Mouse (Mus musculus) heart, postnatal 4 days (tissue): ENCODE measurements around the gene Gm49711. TPM values are rescaled to one million over a fixed set of nuclear protein-coding genes. Genes with fewer than 3 reads are reported as not detected.
A peak's percentile ranks its signal among the peaks of the same experiment; 100 is the strongest.
"Not testable (repeated sequence)": the region's sequence is repeated elsewhere in the genome, so short reads cannot be mapped to it uniquely, and the experiment has no call there.

Source experiments
- DNase-seq: peaks from one replicate; pipeline ENCODE4 v3.0.0; 2021
- total RNA-seq, 2 experiments: library from RNA; stranded (reverse); gene quantifications; 2 replicates each; pipeline ENCODE4 v1.2.3; 2021

Gene Gm49711
- total RNA-seq, 2 experiments from 2014 or later: not detected

- no peak for DNase-seq
Observed at GRCm38 (mm10) chr16:92183477-92183876, 125.4 kb downstream of the Gm49711 start.

DNA sequence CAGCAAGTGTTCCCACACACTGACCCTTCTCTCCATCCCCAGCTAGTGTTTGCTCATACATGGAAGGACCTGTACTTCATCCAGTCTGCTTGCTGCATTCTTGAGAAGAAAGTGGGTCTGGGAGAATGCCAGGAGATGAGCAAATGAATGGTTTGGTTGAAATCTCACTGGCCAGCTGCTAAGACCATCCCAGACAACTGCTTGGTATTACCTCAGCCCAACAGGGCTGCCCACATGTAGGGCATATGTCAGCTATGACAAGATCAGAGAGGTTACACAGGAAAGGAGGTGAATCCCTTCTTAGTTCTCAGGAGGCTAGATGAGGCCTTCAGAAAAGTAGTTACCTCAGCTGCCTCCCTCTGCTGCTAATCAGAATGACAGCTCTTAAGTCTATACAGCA is 132.5 kb downstream of the Gm49711 start:
- no peak for DNase-seq

- DNase-seq: no peak
Observed at GRCm38 (mm10) chr16:92195094-92195493, 137.0 kb downstream of the Gm49711 start.

DNA sequence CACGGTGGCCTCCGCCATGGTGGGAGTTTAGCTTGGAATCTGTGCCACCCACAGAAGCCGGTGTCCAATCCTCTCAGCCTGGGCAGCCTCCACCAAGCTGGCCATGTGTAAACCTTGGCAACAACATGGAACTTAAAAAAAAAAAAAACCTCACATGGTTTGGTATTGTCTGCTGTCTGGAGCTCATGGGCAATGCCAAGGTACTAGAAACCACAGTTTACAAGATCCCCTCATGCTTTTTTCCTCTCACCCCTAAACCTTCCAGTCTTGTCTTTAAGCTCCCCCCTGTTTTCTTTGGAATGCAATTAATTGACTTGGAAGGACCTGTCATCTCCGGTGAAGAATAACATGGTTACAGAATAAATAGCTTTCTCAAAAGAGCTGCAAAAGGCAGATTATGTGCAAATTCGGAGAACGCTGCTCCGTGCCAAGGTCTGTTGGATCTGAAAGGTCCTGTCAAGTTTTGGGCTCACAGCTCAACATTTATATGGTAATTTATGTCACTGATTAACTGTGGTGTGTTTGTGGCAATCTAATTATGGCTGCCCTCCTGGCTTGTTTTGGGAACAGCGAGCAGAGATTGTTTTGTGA is 138.7 kb downstream of the Gm49711 start:
- no peak for DNase-seq

DNA sequence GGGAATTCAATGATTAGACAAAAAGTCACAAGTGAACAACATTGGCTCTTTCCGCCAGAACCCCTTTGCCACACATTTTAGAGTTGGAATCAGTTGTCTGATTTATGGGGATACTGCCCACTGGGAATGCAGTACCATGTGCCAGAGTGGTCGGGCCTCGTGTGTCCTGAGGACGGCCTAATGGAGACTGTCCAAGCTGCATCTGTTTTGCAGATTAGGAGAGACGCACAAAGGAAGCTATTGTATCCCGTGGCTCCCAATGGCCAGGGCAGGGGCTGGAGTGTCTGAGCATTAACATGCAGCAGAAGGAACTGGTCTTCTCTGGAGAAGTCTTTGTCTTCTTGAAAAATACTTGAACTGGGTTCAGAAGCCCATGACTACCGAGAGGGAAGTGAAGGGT is 142.5 kb downstream of the Gm49711 start:
- DNase-seq: peak; percentile 45

- DNase-seq: no peak
Observed at GRCm38 (mm10) chr16:92203599-92203998, 145.5 kb downstream of the Gm49711 start.

DNA sequence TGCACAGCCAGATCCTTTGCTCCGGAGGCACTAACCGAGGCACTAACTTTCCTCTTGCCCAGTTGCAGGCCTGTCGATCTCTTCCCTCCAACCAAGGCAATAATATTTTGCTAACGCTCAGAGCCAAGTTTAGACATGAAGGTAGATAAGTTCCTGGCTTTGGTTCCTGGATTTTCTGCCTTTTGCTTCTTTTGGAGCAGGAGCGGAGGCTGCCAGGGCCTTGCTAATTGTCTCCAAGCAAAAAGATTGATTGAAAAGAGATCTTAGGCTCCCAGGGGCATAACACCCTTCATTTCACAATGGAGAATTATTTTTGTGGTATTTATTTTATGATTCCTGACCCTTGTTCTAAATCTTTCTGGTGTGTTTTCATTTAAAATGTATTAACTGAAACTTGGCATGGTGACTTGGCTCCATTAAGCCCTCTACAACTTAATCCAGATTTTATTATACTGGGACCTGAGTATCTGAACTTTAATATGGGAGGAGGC is 151.2 kb downstream of the Gm49711 start:
- no peak for DNase-seq

DNA sequence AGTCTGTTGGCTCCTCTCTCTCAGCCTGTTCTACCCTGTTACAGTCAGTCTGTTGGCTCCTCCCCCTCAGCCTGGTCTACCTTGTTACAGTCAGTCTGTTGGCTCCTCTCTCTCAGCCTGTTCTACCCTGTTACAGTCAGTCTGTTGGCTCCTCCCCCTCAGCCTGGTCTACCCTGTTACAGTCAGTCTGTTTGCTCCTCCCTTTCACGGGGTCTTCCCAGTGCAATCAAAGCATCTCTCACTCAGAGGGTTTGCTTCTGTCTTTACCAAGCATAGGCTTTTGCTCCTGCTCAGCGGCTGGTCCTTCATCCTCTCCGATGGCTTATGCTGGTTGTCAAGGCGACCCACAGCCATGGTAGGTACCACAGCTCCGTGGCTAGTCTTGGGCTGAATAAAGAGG is 152.2 kb downstream of the Gm49711 start:
- DNase-seq: not testable (repeated sequence)

- not testable (repeated sequence) for DNase-seq
Observed at GRCm38 (mm10) chr16:92213911-92214310, 155.8 kb downstream of the Gm49711 start.

- DNase-seq: peak; percentile 23
Observed at GRCm38 (mm10) chr16:92215599-92216390, 157.7 kb downstream of the Gm49711 start.

DNA sequence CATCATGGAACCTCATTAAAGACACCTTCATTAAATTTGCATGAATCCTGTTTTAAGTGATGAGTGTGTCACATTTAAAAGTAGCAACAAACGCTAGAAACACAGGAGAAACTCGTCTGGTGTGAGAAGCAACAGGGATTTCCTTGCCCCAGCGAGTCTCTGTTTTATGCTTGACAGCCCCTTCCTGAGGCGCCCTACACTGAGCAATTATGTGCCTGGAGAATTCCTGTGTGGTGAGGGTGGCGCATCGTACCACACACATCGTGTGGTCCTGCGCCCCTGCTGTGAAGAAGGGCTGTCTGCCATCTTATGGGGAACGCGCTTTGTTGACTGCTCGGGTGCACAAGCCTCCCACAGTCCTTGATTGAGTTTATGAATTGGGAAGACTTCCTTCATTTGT is 162.6 kb downstream of the Gm49711 start:
- no peak for DNase-seq

DNA sequence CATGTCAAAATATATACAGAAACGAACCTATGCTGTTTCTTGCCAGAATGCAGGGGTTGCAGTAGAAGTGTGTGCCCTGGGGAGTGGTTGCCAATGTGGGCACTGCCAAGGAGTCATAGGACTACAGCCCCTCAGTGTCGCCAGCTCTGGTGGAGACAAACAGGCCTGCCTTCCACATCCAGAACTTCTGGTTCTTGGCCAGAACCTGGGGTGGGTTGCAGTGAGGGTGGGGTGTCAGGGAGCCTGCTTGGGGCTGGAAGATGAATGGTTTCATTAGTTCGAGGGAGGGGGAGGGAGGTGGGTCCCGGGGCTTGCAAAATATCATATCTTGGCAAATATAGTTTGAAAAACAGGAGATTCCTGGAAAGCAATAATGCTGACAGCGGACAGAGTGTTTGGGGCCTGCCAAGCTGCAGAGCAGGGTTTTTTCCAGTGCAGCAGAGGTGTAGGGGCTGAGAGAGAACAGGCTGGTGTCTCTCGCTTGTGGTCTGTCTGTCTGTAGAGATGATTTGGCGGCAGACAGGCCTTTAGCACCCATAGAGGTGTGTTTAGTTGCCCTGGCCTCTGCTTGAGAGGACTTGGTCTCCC is 170.3 kb downstream of the Gm49711 start:
- DNase-seq: no peak

DNA sequence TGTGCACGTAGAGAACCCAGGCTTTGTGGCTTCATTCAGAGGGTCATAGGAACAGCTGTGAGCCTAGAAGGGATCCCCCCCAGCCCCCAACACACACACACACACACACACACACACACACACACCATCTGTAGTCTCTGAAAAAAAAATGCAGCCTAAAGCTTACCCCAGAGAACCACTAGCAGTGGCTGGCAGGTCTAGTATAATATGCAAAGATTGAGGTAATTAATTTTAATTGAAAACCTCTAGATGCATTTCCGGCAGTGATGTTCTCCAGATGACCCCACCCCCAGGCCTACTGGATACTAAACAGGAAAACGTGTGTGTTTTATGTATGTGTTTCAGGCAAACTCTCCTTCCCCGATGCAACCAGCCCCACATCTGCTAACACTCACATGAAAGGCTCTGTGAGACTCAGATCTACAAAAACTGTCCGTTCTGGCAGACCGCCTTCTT is 172.4 kb downstream of the Gm49711 start:
- no peak for DNase-seq

DNA sequence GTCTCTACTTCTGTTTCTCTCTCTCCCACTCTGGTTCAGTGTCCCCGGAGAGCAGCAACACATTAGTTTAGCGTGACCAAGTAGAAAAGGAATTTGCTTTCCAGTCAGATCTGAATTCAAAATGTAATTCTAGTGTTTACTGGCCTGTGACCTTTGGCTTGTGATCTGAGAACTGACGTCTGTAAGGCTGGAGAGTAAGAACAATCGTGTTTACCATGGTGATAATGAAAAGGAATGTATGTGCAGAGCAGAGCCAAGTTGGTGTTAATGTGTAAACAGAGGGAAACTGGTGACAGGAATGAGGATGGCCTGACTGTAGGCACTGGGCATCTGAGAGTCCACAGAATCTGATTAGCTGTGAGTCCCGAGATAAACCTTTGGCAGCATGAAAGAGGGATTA is 176.4 kb downstream of the Gm49711 start:
- no peak for DNase-seq

- no peak for DNase-seq
Observed at GRCm38 (mm10) chr16:92235222-92235621, 177.1 kb downstream of the Gm49711 start.

Other genes starting within 250 kb of the Gm49711 start
- gene Mrps6, start within 50 bp of the Gm49711 start, total RNA-seq: 10 to 100 TPM; 53.8 to 54.7 TPM
- 1 to 10 TPM; 6.8 to 7.9 TPM for gene Slc5a3, start within 50 bp of the Gm49711 start, total RNA-seq
- gene Kcne2, start 234.1 kb downstream of the Gm49711 start, total RNA-seq: under 1 TPM; 0.25 to 0.43 TPM
- 10 to 100 TPM; 43.6 to 44.9 TPM for gene Smim11, start 243.0 kb downstream of the Gm49711 start, total RNA-seq